Mouse (Mus musculus) liver, embryonic 14.5 days (tissue): ENCODE results near the gene Prtn3. TPM values are rescaled to one million over a fixed set of nuclear protein-coding genes. Genes with fewer than 3 reads are reported as not detected.

Experiments used
- ATAC-seq: fragments of 200-750 bp; cut with Nextera tagmentation; 2 replicates; pipeline ENCODE4 v1.8.0; 2017; ENCODE audit warnings: moderate number of reproducible peaks, mild to moderate bottlenecking, moderate library complexity; ENCODE audit not compliant: insufficient read depth
- DNase-seq, 3 experiments: peaks; one replicate each; pipeline ENCODE4 v3.0.0-alpha.2; 2012 to 2013; ENCODE audit warnings: low read depth in 3 of 3, low spot score in 3 of 3
- H3K27ac ChIP-seq: fragments of 300-500 bp; sonication (generic); 2 replicates; pipeline ENCODE4 v1.5.1; 2014; ENCODE audit warnings: moderate library complexity, mild to moderate bottlenecking, control low read depth, inconsistent platforms
- H3K27me3 ChIP-seq: fragments of 300-500 bp; sonication (generic); 2 replicates; pipeline ENCODE4 v1.6.1; 2014; ENCODE audit warnings: mild to moderate bottlenecking, low read length, moderate library complexity; ENCODE audit not compliant: control insufficient read depth, insufficient read depth
- H3K36me3 ChIP-seq: fragments of 300-500 bp; sonication (generic); replicated peaks from 2 replicates; pipeline ENCODE4 v1.6.1; 2014; ENCODE audit warnings: low read depth; ENCODE audit not compliant: control insufficient read depth, insufficient read depth
- H3K4me1 ChIP-seq, 2 experiments: fragments of 200-500 bp in 1 of 2; fragments of 300-500 bp in 1 of 2; sonication (generic) in 1 of 2; replicated peaks; 2 replicates each; pipeline ENCODE4 v1.6.1; 2012 to 2014; ENCODE audit warnings: antibody characterized with exemption in 1 of 2, inconsistent platforms in 1 of 2, low read length in 1 of 2; ENCODE audit not compliant: control insufficient read depth in 2 of 2, insufficient read depth in 2 of 2
- H3K4me2 ChIP-seq: fragments of 300-500 bp; sonication (generic); 2 replicates; pipeline ENCODE4 v1.6.1; 2014; ENCODE audit warnings: low read depth, mild to moderate bottlenecking, control low read depth, moderate library complexity
- H3K4me3 ChIP-seq, 2 experiments: fragments of 200-500 bp in 1 of 2; fragments of 300-500 bp in 1 of 2; sonication (generic) in 1 of 2; 2 replicates each; pipeline ENCODE4 v1.5.1; 2012 to 2014; ENCODE audit warnings: low read depth in 2 of 2, low read length in 2 of 2, mild to moderate bottlenecking in 2 of 2, control low read depth in 1 of 2, inconsistent platforms in 1 of 2, moderate library complexity in 1 of 2; ENCODE audit not compliant: insufficient read depth in 1 of 2
- H3K9ac ChIP-seq: fragments of 300-500 bp; sonication (generic); replicated peaks from 2 replicates; pipeline ENCODE4 v1.6.1; 2014; ENCODE audit warnings: mild to moderate bottlenecking, control low read depth, moderate library complexity
- H3K9me3 ChIP-seq: fragments of 300-500 bp; sonication (generic); 2 replicates; pipeline ENCODE4 v1.6.1; 2016; ENCODE audit warnings: low read length, mixed read lengths; ENCODE audit not compliant: control insufficient read depth
- CTCF ChIP-seq: IDR thresholded peaks from 2 replicates; pipeline ENCODE4 v1.5.1; 2016; ENCODE audit warnings: antibody characterized with exemption, low read depth, control low read depth
- EP300 ChIP-seq: IDR thresholded peaks from 2 replicates; pipeline ENCODE4 v1.6.1; 2016; ENCODE audit warnings: antibody characterized with exemption, low read depth
- WGBS: fragments of 180-500 bp; shearing (Covaris S2); extraction: QIAGEN DNeasy Blood & Tissue Kit; methylation state at CpG from one replicate; pipeline ENCODE4 v1.1.7; 2014; ENCODE audit not compliant: insufficient replicate concordance; 5-methylcytosine and 5-hydroxymethylcytosine counted together
- polyA plus RNA-seq, 2 experiments: library from polyadenylated mRNA; depleted of rRNA in 1 of 2; stranded (reverse) in 1 of 2; unstranded in 1 of 2; fragments of >200 nt; fragmentation: Nextera tagmentation in 1 of 2; extraction: Ambion mirVana in 1 of 2; gene quantifications; 2 replicates each; pipeline versions ENCODE4 v1.2.1 to v1.2.3; 2012 to 2014

Gene Prtn3
- polyA plus RNA-seq, 2 experiments, result 132 to 133 TPM

DNA sequence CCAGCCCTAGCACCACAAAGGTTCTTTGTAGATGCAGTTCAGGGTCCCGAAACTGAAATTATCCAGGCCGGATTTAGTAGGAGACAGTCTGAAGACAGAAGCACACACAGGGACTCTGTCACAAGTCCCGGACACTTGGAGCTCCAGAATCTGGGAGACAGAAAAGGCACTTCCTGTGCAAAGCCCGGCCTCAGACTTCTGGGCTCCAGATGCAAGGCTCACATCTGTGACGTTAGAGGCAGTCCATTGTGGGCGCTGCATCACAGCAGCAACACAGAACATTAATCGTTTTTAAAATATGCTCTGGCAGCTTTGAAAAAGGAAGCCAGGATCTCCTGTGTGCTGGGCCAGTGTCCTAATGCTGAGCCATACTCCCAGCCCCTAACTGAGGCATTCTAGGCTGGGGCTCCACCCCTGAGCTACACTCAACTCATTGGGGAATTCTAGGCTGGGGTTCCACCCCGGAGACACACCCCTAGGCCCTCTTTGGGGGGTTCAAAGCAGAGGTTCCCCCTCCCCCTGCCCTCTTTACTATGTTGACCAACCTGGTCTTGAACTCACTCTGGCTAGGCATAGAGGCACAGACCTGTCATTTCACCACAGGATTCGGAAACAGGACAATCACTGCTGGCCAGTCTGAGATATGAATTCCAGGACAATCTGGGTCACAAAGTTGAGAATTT, 22.0 kb upstream of the Prtn3 start:
- peaks cover 27 to 42% of the 10 kb centered on the region in 2 experiments for H3K4me1 ChIP-seq
- TF ChIP-seq EP300 (no peak), CTCF (no peak)
- H3K27ac ChIP-seq, result peak overlapping the region; percentile 33
- no peak for DNase-seq
- H3K27me3 ChIP-seq, result no peaks in the 10 kb centered on the region
- H3K4me2 ChIP-seq, result peak overlapping the region; percentile 72
- H3K9ac ChIP-seq, result peak overlapping the region; percentile 24
- WGBS, result 44% methylated on average over 9 of the region's 9 CpGs
- peaks cover 9% of the 10 kb centered on the region for H3K36me3 ChIP-seq
- ATAC-seq, result no peak
- H3K4me3 ChIP-seq, result peak overlapping the region in 1 of 2 experiments; percentile 85; a peak in 1 of 4 replicates
- no peaks in the 10 kb centered on the region for H3K9me3 ChIP-seq

- 23% methylated on average over 8 of the region's 8 CpGs for WGBS
- Histone ChIP-seq H3K4me3 (peak overlapping the region; percentile 80 to 85), H3K4me2 (peak overlapping the region; percentile 72), H3K27me3 (no peaks in the 10 kb centered on the region), H3K27ac (peak overlapping the region; percentile 70), H3K4me1 (peaks cover 28 to 48% of the 10 kb centered on the region in 2 experiments), H3K9me3 (no peaks in the 10 kb centered on the region), H3K36me3 (peaks cover 13% of the 10 kb centered on the region), H3K9ac (peak overlapping the region; percentile 59)
- no peak for DNase-seq
- no peak for TF ChIP-seq EP300
- no peak for TF ChIP-seq CTCF
- no peak for ATAC-seq
These were observed 21.4 kb upstream of the Prtn3 start for GRCm38 (mm10) chr10:79852827-79853226.

GRCm38 (mm10) chr10:79853392-79853791, 20.9 kb upstream of the Prtn3 start:
- WGBS, result under 1% methylated on average over 15 of the region's 15 CpGs
- no peaks in the 10 kb centered on the region for H3K27me3 ChIP-seq
- no peak for TF ChIP-seq CTCF
- no peak; the same call in 1 of the 2 replicates for TF ChIP-seq EP300
- no peaks in the 10 kb centered on the region for H3K9me3 ChIP-seq
- peak overlapping the region; percentile 80 to 85 for H3K4me3 ChIP-seq
- ATAC-seq (no peak), DNase-seq (peak; percentile 45 to 54 (median 49))
- H3K9ac ChIP-seq, result peak overlapping the region; percentile 59
- peaks cover 19% of the 10 kb centered on the region for H3K36me3 ChIP-seq
- H3K4me2 ChIP-seq, result peak overlapping the region; percentile 72
- peak overlapping the region; percentile 70 for H3K27ac ChIP-seq
- H3K4me1 ChIP-seq, result peaks cover 28 to 52% of the 10 kb centered on the region in 2 experiments

GRCm38 (mm10) chr10:79853860-79854795, 20.1 kb upstream of the Prtn3 start, which contains the start of gene Ptbp1:
Gene Ptbp1, plus strand, starts transcription at chr10:79854427.
- WGBS, result under 1% methylated on average over 75 of the region's 75 CpGs
- ATAC-seq, result peak; percentile 89
- Histone ChIP-seq H3K4me2 (peak within 1 kb of the TSS; percentile 87), H3K9me3 (no peaks in the 10 kb centered on the region), H3K9ac (peak within 1 kb of the TSS; percentile 83), H3K27me3 (no peaks in the 10 kb centered on the region), H3K4me1 (peaks cover 28 to 52% of the 10 kb centered on the region in 2 experiments), H3K36me3 (peaks cover 26% of the 10 kb centered on the region), H3K27ac (peak within 1 kb of the TSS; percentile 94), H3K4me3 (peak within 1 kb of the TSS; percentile 80 to 85)
- DNase-seq, result peak; percentile 100
- peak; percentile 1; the same call in 1 of the 2 replicates for TF ChIP-seq EP300
- 0 out of 2 replicates have a peak, but pooled peaks have one; percentile 13 for TF ChIP-seq CTCF
